Mouse (Mus musculus) stomach, postnatal 0 days (tissue): Measurements from ENCODE around the gene Zfp688.
"Not testable (repeated sequence)": the region's sequence is repeated elsewhere in the genome, so short reads cannot be mapped to it uniquely, and the experiment has no call there.

Experiments used
- CTCF ChIP-seq: IDR thresholded peaks from 2 replicates; pipeline ENCODE4 v1.5.1; 2016; ENCODE audit warnings: antibody characterized with exemption, low read depth, mild to moderate bottlenecking, moderate library complexity
- EP300 ChIP-seq: optimal IDR thresholded peaks from 2 replicates; pipeline ENCODE3; 2016; ENCODE audit warnings: antibody characterized with exemption

GRCm38 (mm10) chr7:127404101-127404500 is 17.8 kb downstream of the Zfp688 start:
- TF ChIP-seq CTCF, EP300: not testable (repeated sequence)
